Mouse (Mus musculus): ENCODE measurements around the gene Arhgdib.

The Arhgdib gene

GRCm38 (mm10) chr6:136941051-136942021, at the start of gene Arhgdib:
Gene Arhgdib (minus strand): TSS chr6:136941899.
- peak; percentile 31 to 42 for DNase-seq

DNA sequence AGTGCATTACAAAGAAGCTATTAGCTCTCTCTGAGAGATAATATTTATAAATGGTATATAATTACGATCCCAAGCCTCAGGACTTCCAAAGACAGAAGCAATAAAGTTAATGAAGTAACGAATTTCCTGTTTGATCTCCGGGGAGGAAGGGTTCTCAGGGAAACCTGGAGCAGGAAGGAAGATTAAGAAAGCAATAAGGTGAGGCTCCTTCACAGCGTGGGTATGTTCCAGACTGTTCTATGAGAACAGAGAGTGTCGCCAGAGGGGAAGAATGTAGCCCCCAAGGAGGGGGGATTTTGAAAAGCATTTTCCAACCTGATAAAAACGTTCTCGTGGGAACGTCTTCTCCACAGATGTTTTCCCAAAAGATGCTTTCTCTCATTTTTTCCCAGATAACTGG, 48.9 kb upstream of the Arhgdib start:
- DNase-seq = no peak

GRCm38 (mm10) chr6:136989824-136990497, 48.3 kb upstream of the Arhgdib start:
- DNase-seq = no peak

GRCm38 (mm10) chr6:136988536-136989060, 46.9 kb upstream of the Arhgdib start:
- no peak for DNase-seq

- DNase-seq = no peak
Measured at GRCm38 (mm10) chr6:136986718-136987117, 45.0 kb upstream of the Arhgdib start.

- DNase-seq = no peak
Measured at GRCm38 (mm10) chr6:136986019-136986418, 44.3 kb upstream of the Arhgdib start.

- no peak for DNase-seq
Measured at GRCm38 (mm10) chr6:136983201-136983600, 41.5 kb upstream of the Arhgdib start.

DNA sequence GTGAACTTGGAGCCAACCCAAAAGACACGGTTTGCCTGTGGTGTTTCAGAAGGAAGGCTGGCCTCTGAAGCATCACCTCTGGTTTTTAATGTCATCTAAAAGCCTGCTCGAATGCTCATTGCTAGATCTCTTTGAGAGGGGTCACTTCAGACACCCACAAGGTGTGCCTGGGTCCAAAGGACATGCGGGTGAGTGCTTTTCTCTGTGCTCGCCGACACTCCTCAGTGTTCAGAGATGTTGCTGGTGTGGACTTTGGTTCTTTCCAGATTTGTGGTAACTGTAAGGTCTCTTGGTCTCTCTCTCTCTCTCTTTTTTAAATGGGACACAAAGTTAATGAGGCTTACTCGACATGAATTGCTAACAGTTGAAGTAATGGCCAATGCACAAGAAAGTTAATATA, 40.9 kb upstream of the Arhgdib start:
- DNase-seq = no peak

GRCm38 (mm10) chr6:136980331-136980746, 38.6 kb upstream of the Arhgdib start:
- peak; percentile 27 to 38 for DNase-seq

GRCm38 (mm10) chr6:136979274-136980082, 37.8 kb upstream of the Arhgdib start:
- DNase-seq = no peak

GRCm38 (mm10) chr6:136968877-136969276, 27.2 kb upstream of the Arhgdib start:
- peak in 1 of 2 experiments; percentile 28 for DNase-seq

- DNase-seq = no peak
Measured at GRCm38 (mm10) chr6:136967466-136967865, 25.8 kb upstream of the Arhgdib start.

DNA sequence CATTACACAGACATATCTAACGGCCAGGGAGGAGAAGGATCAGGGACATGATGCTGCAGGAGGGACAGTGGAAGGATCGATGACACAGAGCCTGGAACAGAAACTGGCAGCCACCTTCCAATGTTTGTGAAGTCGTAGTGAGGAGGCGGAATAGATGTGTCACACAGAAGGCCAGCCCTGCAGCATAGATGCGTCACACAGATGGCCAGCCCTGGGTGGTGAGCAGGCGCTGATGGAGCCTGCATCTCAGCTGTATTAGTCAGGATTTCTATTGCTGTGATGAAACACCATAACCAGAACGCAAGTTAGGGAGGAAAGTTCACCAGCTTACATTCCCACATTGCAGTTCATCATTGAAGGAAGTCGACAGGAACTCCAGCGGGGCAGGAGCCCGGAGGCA, 24.2 kb upstream of the Arhgdib start:
- DNase-seq = no peak

GRCm38 (mm10) chr6:136964609-136965510, 23.2 kb upstream of the Arhgdib start:
- DNase-seq = peak in 1 of 2 experiments; percentile 24

GRCm38 (mm10) chr6:136962957-136963356, 21.3 kb upstream of the Arhgdib start:
- no peak for DNase-seq

GRCm38 (mm10) chr6:136959131-136959530, 17.4 kb upstream of the Arhgdib start:
- no peak for DNase-seq

DNA sequence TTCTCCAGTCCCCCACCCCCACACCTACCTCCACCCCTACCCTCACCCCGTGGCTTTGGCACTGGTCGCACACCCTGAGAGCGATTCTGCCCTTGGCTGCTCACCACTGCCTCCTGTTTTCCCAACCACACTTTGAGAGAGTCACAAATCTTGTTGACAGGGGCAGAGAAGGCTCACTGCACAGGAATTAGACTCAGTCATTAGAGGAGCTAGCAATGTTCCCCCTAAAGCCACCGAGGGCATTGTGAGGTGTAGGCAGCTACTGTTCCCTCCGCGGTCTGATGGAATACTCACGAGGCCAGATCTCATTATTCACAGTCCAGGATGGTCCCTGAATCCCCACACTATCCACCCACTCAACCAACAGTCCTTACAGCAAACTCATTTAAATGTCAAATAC, 15.4 kb upstream of the Arhgdib start:
- DNase-seq = no peak

- DNase-seq = no peak
Measured at GRCm38 (mm10) chr6:136955240-136955639, 13.5 kb upstream of the Arhgdib start.

- DNase-seq = no peak
Measured at GRCm38 (mm10) chr6:136954715-136955114, 13.0 kb upstream of the Arhgdib start.

DNA sequence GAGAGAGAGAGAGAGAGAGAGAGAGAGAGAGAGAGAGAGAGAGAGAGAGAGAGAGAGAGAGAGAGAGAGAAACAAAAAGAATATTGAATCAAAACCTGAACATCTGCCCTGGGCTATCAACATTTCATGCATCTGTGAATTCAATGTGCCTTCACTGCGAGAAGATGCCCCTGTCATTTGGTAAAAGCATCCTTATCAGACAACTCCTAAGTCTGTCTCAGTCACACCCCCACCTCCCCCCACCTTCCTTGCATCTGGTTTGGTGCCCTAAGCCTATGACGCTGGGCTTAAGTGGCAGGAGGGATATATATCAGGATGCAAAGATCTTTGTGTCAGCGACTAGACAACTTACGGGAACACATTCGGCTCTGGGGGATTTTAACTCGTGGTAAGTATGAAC, 12.5 kb upstream of the Arhgdib start:
- no peak for DNase-seq

DNA sequence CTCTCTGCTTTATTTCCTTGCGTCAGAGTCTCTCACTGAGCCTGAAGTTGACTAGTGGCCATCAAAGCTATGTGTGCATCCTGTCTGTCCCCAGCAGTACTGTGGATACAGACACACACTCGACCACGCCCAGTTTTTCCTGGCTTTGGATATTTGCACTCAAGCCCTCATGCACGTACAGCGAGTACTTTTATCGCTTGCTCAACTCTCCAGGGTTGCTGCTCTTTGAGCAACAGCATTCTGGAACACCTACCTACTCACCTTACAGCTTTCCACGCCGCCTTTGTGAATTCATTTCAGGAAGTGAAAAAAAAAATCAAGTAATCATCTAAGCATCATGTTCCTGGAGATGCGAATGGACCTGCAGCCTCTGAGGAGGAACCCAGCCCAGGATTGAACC, 11.2 kb upstream of the Arhgdib start:
- DNase-seq = no peak

- no peak for DNase-seq
Measured at GRCm38 (mm10) chr6:136950171-136950570, 8.5 kb upstream of the Arhgdib start.
